Mouse (Mus musculus) erythroblast, adult 5-6 weeks (primary cell): Measurements from ENCODE around the gene Gapt. TPM values are rescaled to one million over a fixed set of nuclear protein-coding genes. Genes with fewer than 3 reads are reported as not detected.

ENCODE experiments used
- ATAC-seq: replicated peaks from 2 replicates; pipeline ENCODE4 v1.8.0; 2016; ENCODE audit warnings: moderate number of reproducible peaks, mild to moderate bottlenecking, moderate TSS enrichment, inconsistent platforms; ENCODE audit not compliant: poor library complexity, low FRiP score, severe bottlenecking
- total RNA-seq, 2 experiments: library from RNA; stranded (forward) in 1 of 2; stranded (reverse) in 1 of 2; fragments of 150-400 nt in 1 of 2; fragments of 200-764, 138-1000 nt in 1 of 2; gene quantifications; 2 replicates each; pipeline versions ENCODE4 v1.2.3 to v1.2.4; 2015 to 2017; ENCODE audit warnings: low replicate concordance in 2 of 2

Gene Gapt
- total RNA-seq, 2 experiments from 2014 or later, result 7.3 to 44.4 TPM

DNA sequence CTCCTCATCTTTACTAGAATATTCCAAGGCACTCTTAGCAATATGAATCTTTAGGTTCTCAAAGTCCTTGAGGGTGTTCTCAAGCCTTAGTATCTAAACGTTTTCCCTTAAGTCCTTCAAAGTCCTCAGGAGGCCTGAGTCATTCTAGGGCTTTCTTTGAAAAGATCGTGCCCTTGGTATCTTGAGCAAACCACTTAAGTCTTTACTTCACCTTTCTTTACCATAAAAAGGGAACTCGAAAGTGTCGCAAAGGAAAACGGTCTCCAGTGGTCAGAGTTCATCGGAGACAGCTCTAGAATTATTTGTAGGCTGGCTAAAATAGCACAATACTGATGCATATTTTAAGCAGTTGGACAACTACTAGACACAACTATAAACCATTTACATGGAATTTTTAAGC, 6.7 kb upstream of the Gapt start:
- no peak for ATAC-seq

DNA sequence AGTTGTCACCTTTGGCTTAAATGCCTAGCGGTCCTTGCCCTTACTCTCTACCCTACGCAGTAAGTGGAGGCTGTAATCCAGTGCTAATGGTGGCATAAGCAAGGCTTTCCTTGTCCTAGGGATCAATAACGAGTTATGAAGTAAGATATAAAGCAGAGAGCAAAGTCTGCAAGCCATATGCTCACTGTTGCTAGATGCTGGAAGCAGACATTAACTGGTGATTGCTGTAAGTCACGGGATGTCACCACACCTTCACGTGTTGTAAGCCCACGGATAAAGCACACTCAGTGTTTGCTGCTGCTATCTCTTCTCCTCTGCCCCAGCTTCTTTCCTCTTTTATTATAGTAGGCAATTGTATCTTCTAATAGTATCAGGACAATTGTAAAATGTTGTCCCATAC, 5.9 kb downstream of the Gapt start:
- ATAC-seq, result no peak

DNA sequence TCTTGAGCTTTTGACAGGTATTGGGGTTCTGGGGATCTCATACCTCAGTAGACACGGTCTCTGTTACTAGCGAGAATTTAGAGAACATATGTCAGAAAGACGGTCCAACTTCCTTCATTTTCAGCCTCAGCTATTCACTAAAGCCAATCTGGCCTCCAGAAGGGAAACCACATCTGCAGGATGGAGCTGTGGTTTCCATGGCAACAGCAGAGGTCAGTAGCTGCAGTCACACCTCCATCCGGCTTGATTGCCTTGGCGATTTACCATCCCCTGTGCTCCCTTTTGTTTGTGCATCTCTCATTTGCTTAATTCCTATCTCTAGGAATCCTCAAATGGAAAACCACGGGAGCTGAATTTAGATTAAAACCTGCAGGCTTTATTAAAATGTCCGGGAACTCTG, 10.3 kb downstream of the Gapt start:
- no peak for ATAC-seq

DNA sequence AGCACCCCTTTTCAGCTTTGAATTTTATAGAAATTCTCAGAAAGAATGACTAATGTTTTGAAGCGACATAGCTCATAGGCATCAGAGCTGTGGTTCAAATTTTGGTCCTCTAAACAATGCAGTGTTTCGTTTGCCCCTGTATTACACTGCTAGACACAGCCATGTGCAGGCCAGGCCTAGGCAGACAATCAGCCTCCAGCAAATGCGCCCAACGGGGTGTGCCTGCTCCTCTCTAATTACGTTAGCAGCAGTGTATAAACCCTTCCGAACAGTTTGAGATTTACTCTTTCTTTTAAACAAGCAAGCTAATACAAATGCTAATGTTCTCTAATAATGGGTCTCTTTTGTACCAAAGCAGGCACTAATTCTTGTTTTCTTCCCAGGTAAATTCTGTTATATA, 14.4 kb downstream of the Gapt start:
- ATAC-seq, result no peak

DNA sequence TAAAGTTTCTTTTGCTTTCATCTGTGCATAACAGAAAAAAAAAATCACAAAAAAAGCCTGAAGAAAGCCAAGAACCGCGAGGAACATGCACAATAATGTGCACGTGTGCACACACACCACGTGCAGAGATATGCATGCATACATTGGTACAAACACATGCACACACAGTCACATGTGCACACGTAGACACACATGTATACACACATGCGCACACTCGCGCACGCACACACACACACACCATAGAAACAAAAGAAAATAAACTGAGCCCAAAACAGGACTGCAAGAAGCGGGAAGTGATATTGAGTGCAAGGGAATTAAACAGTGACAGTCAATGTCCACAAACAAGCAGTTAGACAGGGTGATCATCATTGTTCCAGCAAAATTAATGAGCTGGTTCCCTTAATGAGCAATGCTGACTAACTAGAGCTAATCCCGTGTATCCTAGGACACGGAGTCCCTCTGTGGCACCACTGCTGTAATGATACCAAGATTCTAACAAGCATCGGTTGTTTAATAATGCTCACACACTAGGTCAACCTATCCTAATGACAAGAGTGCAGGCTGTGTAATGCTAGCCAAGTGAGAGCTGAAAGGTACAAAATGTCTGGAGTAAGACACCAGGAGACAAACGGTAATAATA, 23.9 kb downstream of the Gapt start:
- no peak for ATAC-seq

DNA sequence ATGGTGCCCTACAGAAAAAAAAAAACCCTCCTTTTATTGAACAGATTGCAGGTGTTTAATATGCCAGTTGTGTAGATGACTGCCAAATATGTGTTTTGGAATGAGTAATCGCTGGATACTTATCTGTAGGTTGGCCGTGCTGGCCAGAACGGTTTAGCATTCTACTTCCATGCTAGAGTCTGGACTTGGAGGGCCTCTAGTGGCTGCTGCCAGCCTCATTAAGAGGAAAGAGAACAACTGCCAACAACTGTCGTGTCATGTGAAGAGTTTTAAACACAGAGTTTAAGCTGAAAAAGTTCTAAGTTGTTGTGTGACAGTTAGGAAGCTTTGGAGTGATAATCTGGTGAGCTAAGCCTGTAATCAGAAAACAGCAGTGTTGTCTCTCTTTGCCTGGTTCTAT, 38.3 kb downstream of the Gapt start:
- ATAC-seq, result no peak

DNA sequence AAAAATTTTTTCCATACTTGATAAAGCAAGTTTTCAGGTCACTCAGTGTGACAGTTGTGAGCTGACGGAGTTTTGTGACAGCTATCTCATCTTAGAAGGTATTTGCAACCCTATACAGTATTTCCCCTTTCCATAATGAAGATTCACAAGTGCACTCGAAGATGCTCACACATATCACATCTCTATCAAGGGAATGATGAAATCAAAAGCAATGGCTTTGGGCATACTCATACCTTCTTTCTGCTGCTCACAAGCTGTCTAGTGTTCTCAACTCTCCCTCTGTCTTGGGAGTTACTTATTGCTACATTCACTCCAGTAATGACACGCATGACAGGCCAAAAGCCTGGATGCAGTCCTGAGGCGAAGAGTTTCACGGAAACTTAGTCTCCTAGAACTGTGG, 49.8 kb downstream of the Gapt start:
- no peak for ATAC-seq

Other genes starting within 250 kb of the Gapt start
- gene Rab3c, start 76.2 kb downstream of the Gapt start, total RNA-seq (2015; ENCODE audit: low replicate concordance), result not detected in 2 replicates
- gene Rab3c, start 76.2 kb downstream of the Gapt start, total RNA-seq (2017; ENCODE audit: low replicate concordance), result not detected in 2 replicates
- 0.38 TPM in 1 of 2 replicates, not detected in the other for gene Plk2, start 37.8 kb upstream of the Gapt start, total RNA-seq (2015; ENCODE audit: low replicate concordance)
- gene Plk2, start 37.8 kb upstream of the Gapt start, total RNA-seq (2017; ENCODE audit: low replicate concordance), result 0.17 and 2.9 TPM in 2 replicates